Mouse (Mus musculus): ENCODE results near the gene Pde3b. TPM values are rescaled to one million over a fixed set of nuclear protein-coding genes. Genes with fewer than 3 reads are reported as not detected.

Pde3b gene
- polyA plus RNA-seq, 1 experiment from 2014 or later = 12.9 TPM

DNA sequence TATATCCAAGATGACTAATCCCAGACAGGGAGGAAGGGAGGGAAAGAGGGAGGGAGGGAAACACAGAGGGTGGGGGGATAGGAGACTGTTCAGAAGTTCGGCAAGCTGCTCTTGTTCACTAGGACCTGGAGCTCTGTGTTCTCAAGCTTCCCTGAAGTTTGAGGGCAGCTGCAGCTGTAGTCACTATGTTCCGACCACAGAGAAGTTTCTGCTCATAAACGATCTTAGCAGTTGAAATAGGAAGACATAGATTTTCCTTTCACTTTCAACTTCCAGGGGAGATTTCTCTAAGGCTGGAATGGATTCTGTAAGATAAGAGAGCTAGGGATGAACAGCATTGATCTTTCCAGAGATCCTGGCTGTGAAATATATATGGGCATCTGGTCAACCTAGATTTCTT is 161.8 kb downstream of the Pde3b start:
- WGBS = 81% methylated on average over 3 of the region's 3 CpGs
- no peak for ATAC-seq (replicated peaks; ENCODE audit: low FRiP score)
- Histone ChIP-seq H3K4me2 (ENCODE audit: low read depth, low read length, severe bottlenecking) (no peak overlapping the region), H3K36me3 (ENCODE audit: control insufficient read depth, insufficient read depth, low read length) (no peaks in the 10 kb centered on the region), H3K9me3 (ENCODE audit: control insufficient read depth, low read length) (no peaks in the 10 kb centered on the region), H3K4me1 (replicated peaks; ENCODE audit: control insufficient read depth, insufficient read depth, low read length) (no peaks in the 10 kb centered on the region), H3K27me3 (ENCODE audit: control insufficient read depth, insufficient read depth, low read length) (no peaks in the 10 kb centered on the region), H3K9ac (ENCODE audit: low read length) (no peak overlapping the region), H3K27ac (ENCODE audit: low read depth, low read length) (no peak overlapping the region), H3K4me3 (ENCODE audit: low read depth, low read length) (no peak overlapping the region)
- no peak for DNase-seq (ENCODE audit: low spot score)

DNA sequence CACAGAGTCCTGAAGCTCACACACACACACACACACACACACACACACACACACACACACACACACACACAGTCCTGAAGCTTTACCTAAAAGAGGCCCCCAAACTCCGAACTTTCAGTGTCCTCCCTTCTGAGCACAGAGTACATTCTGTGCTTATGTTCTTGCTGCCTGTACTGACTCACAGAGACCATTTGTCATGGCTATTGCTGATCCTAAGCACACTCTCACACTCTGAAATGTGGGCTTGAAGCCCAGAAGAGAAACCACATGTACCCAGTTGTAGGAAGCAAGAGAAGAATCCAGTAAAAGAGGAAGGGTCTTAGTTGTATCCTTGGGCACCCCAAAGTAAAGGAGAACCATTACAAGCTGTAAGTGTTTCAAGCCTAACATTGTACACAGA is 162.6 kb downstream of the Pde3b start:
- 100% methylated on average over 1 of the region's 1 CpGs for WGBS
- no peaks in the 10 kb centered on the region for H3K9me3 ChIP-seq (ENCODE audit: control insufficient read depth, low read length)
- DNase-seq (ENCODE audit: low spot score) (no peak), ATAC-seq (replicated peaks; ENCODE audit: low FRiP score) (no peak)
- no peak overlapping the region for H3K4me2 ChIP-seq (ENCODE audit: low read depth, low read length, severe bottlenecking)
- H3K4me3 ChIP-seq (ENCODE audit: low read depth, low read length) = no peak overlapping the region
- no peaks in the 10 kb centered on the region for H3K36me3 ChIP-seq (ENCODE audit: control insufficient read depth, insufficient read depth, low read length)
- no peak overlapping the region for H3K9ac ChIP-seq (ENCODE audit: low read length)
- no peaks in the 10 kb centered on the region for H3K4me1 ChIP-seq (replicated peaks; ENCODE audit: control insufficient read depth, insufficient read depth, low read length)
- H3K27ac ChIP-seq (ENCODE audit: low read depth, low read length) = no peak overlapping the region
- H3K27me3 ChIP-seq (ENCODE audit: control insufficient read depth, insufficient read depth, low read length) = no peaks in the 10 kb centered on the region

DNA sequence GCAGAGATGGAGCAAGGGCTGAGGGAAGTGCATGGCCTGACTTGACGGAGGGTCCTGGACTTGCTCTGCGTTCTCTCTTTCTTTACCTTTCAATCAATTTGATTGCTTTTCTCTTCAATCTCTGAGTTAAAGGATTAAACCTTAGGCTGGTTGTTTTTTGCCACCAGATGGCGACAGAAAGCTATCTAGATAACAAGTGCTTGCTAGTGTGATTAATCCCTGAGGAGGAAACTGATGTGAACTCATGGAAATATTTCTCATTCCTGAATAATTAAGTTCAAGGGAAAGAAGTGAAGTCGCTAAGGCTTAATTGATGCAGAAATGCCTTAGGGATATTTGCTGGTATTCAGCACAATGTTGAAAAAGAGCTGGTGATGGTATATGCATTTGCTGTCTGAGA is 165.3 kb downstream of the Pde3b start:
- ATAC-seq (replicated peaks; ENCODE audit: low FRiP score) (no peak), DNase-seq (ENCODE audit: low spot score) (peak; percentile 62)
- Histone ChIP-seq H3K9ac (ENCODE audit: low read length) (no peak overlapping the region), H3K4me1 (replicated peaks; ENCODE audit: control insufficient read depth, insufficient read depth, low read length) (no peaks in the 10 kb centered on the region), H3K4me2 (ENCODE audit: low read depth, low read length, severe bottlenecking) (no peak overlapping the region), H3K27me3 (ENCODE audit: control insufficient read depth, insufficient read depth, low read length) (no peaks in the 10 kb centered on the region), H3K36me3 (ENCODE audit: control insufficient read depth, insufficient read depth, low read length) (no peaks in the 10 kb centered on the region), H3K4me3 (ENCODE audit: low read depth, low read length) (no peak overlapping the region), H3K9me3 (ENCODE audit: control insufficient read depth, low read length) (no peaks in the 10 kb centered on the region), H3K27ac (ENCODE audit: low read depth, low read length) (no peak overlapping the region)
- 3% methylated on average over 4 of the region's 4 CpGs for WGBS

DNA sequence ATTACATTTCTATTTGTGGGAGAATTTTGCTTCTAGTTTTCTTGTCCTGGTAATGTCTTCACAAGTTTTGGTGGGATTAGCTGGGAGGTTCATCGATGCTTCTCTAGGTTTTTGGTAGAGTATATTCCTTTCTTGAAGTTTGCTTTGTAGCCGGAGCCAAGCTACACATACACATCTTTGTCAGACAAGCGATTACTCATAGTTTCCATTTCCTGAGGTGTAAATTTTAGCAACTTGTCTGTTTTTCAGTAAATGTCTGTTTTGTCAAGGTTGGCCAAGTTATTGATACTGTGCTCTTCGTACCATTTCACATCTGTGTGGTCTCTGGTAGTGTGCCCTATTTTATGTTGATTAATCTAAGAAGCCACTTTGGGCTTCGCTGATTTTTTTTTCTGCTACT is 166.1 kb downstream of the Pde3b start:
- Histone ChIP-seq H3K4me2 (ENCODE audit: low read depth, low read length, severe bottlenecking) (no peak overlapping the region), H3K27me3 (ENCODE audit: control insufficient read depth, insufficient read depth, low read length) (no peaks in the 10 kb centered on the region), H3K4me3 (ENCODE audit: low read depth, low read length) (no peak overlapping the region), H3K4me1 (replicated peaks; ENCODE audit: control insufficient read depth, insufficient read depth, low read length) (no peaks in the 10 kb centered on the region), H3K9me3 (ENCODE audit: control insufficient read depth, low read length) (no peaks in the 10 kb centered on the region), H3K27ac (ENCODE audit: low read depth, low read length) (no peak overlapping the region), H3K36me3 (ENCODE audit: control insufficient read depth, insufficient read depth, low read length) (no peaks in the 10 kb centered on the region), H3K9ac (ENCODE audit: low read length) (no peak overlapping the region)
- ATAC-seq (replicated peaks; ENCODE audit: low FRiP score) (no peak), DNase-seq (ENCODE audit: low spot score) (no peak)
- 89% methylated on average over 5 of the region's 5 CpGs for WGBS

DNA sequence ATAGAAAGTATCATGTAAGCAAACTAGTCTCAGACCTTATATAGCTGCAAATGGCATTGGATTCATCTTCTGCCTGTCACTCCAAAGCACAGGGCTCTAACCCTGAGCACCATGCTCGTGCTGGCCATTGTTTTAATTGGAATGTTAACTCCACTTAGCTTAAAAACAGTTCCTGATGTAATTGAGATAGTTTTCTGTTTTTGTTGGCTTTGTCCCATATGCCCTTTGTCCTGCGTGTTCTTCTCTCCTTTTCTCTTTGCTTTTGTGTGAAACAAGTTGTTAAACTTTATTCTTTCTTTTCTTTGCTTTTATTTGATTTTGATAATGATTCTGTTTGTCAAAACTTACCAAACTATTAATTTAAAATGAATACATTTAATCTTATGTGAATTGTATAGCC is 167.4 kb downstream of the Pde3b start:
- H3K9me3 ChIP-seq (ENCODE audit: control insufficient read depth, low read length) = no peaks in the 10 kb centered on the region
- H3K4me3 ChIP-seq (ENCODE audit: low read depth, low read length) = no peak overlapping the region
- no peaks in the 10 kb centered on the region for H3K36me3 ChIP-seq (ENCODE audit: control insufficient read depth, insufficient read depth, low read length)
- no peak overlapping the region for H3K9ac ChIP-seq (ENCODE audit: low read length)
- H3K27ac ChIP-seq (ENCODE audit: low read depth, low read length) = no peak overlapping the region
- ATAC-seq (replicated peaks; ENCODE audit: low FRiP score) = no peak
- DNase-seq (ENCODE audit: low spot score) = no peak
- H3K4me1 ChIP-seq (replicated peaks; ENCODE audit: control insufficient read depth, insufficient read depth, low read length) = no peaks in the 10 kb centered on the region
- H3K4me2 ChIP-seq (ENCODE audit: low read depth, low read length, severe bottlenecking) = no peak overlapping the region
- no peaks in the 10 kb centered on the region for H3K27me3 ChIP-seq (ENCODE audit: control insufficient read depth, insufficient read depth, low read length)
- WGBS = 50% methylated on average over 2 of the region's 2 CpGs

Other genes starting within 250 kb of the Pde3b start
- gene Copb1, start 160.6 kb upstream of the Pde3b start, polyA plus RNA-seq (2014; fragmentation: Nextera tagmentation; extraction: Ambion mirVana) = 102 and 117 TPM in 2 replicates
- gene Psma1, start 139.2 kb upstream of the Pde3b start, polyA plus RNA-seq (2014; fragmentation: Nextera tagmentation; extraction: Ambion mirVana) = 476 and 477 TPM in 2 replicates
- 1.1 and 1.8 TPM in 2 replicates for gene Cyp2r1, start 147.7 kb downstream of the Pde3b start, polyA plus RNA-seq (2014; fragmentation: Nextera tagmentation; extraction: Ambion mirVana)
- 7.7 and 9.3 TPM in 2 replicates for gene Calca, start 221.1 kb downstream of the Pde3b start, polyA plus RNA-seq (2014; fragmentation: Nextera tagmentation; extraction: Ambion mirVana)

All from forebrain, embryonic 11.5 days (tissue).